In genomic region chr14:60388332-60388731, GRCm38 (mm10) we compare ENCODE assay signal across 26 mouse cellular contexts. TPM values are rescaled to one million over a fixed set of nuclear protein-coding genes. Genes with fewer than 3 reads are reported as not detected.
"Had no signal": no experiment of that assay in that cellular context is flagged by ENCODE, and none has a peak within 500 bp of the region (broad histone marks: within the 10 kb centered on the region; RNA-seq: fewer than 3 reads in every experiment).

No protein-coding gene starts in this region.

- ATAC-seq: forebrain, postnatal 0 days; hindbrain, embryonic 16.5 days; inflammation-experienced regulatory T-cells, adult 6 months; intestine, embryonic 15.5 days; intestine, postnatal 0 days had no signal

- H3K27ac ChIP-seq: heart, adult 2 months; heart, embryonic 13.5 days; heart, embryonic 15.5 days; hindbrain, embryonic 10.5 days; hindbrain, embryonic 12.5 days; hindbrain, embryonic 14.5 days; intestine, embryonic 15.5 days; layer of hippocampus, adult 2 months; limb, embryonic 13.5 days; limb, embryonic 15.5 days had no signal

- H3K9ac ChIP-seq: forebrain, postnatal 0 days; heart, embryonic 13.5 days; heart, embryonic 15.5 days; hindbrain, embryonic 12.5 days; hindbrain, embryonic 14.5 days; intestine, embryonic 15.5 days; limb, embryonic 13.5 days; limb, embryonic 15.5 days had no signal

- H3K4me1 ChIP-seq: heart, embryonic 13.5 days; heart, embryonic 15.5 days; intestine, embryonic 15.5 days; limb, embryonic 15.5 days had no signal

- H3K4me3 ChIP-seq: heart, adult 2 months; heart, embryonic 13.5 days; heart, embryonic 15.5 days; hindbrain, embryonic 10.5 days; hindbrain, embryonic 12.5 days; intestine, embryonic 15.5 days; layer of hippocampus, adult 2 months; limb, embryonic 13.5 days; limb, embryonic 15.5 days had no signal

- H3K4me2 ChIP-seq: heart, embryonic 11.5 days; heart, embryonic 13.5 days; heart, embryonic 15.5 days; hindbrain, embryonic 12.5 days; hindbrain, embryonic 14.5 days; intestine, embryonic 15.5 days; limb, embryonic 13.5 days; limb, embryonic 15.5 days had no signal

- H3K27me3 ChIP-seq: heart, embryonic 13.5 days; heart, embryonic 15.5 days; hindbrain, embryonic 12.5 days; intestine, embryonic 15.5 days; limb, embryonic 13.5 days; limb, embryonic 15.5 days had no signal

- H3K36me3 ChIP-seq: heart, embryonic 13.5 days; heart, embryonic 15.5 days; hindbrain, embryonic 10.5 days; hindbrain, embryonic 12.5 days; intestine, embryonic 15.5 days; limb, embryonic 13.5 days; limb, embryonic 15.5 days had no signal

- DNase-seq: forebrain, postnatal 0 days; gastrocnemius, postnatal 14 days; gastrocnemius, postnatal 36 days; heart, adult 11 months; heart, adult 2 months; heart, postnatal 4 days; kidney, adult 18-20 months; kidney, adult 8-10 months; kidney, postnatal 10 days; kidney, postnatal 25 days; kidney, postnatal 4 days; left cerebral cortex, postnatal 4 days had no signal

- H3K9me3 ChIP-seq: heart, embryonic 13.5 days; heart, embryonic 15.5 days; hindbrain, embryonic 10.5 days; hindbrain, embryonic 12.5 days; intestine, embryonic 15.5 days; limb, embryonic 13.5 days; limb, embryonic 15.5 days had no signal

RNA-seq across cellular contexts. Expression of gene Amer2, which starts 15.3 kb away (rescaled TPM):
- total RNA-seq: gastrocnemius, postnatal 36 days; heart, adult 2 months; heart, postnatal 25 days had no signal
- polyA plus RNA-seq: inflammation-experienced regulatory T-cells, adult 6 months had no signal
